Mouse (Mus musculus) C2C12 (cell line): ENCODE measurements around the gene Mxra7.

Experiments
- CTCF ChIP-seq: IDR thresholded peaks from one replicate; pipeline ENCODE4 v1.5.1; 2011; ENCODE audit not compliant: control insufficient read depth, insufficient read depth, insufficient read length
- MAX ChIP-seq: IDR thresholded peaks from one replicate; pipeline ENCODE4 v1.6.1; 2011; ENCODE audit warnings: mild to moderate bottlenecking, control low read depth
- USF1 ChIP-seq: IDR thresholded peaks from one replicate; pipeline ENCODE4 v1.6.1; 2011; ENCODE audit warnings: low read depth, mild to moderate bottlenecking, control low read depth, moderate library complexity

- no peak for TF ChIP-seq CTCF
- TF ChIP-seq USF1, result peak; percentile 94
- TF ChIP-seq MAX, result peak; percentile 75
These were observed 11.1 kb downstream of the Mxra7 start for GRCm38 (mm10) chr11:116816769-116817168.
